Mouse (Mus musculus) midbrain, embryonic 13.5 days (tissue): ENCODE data around the gene Tepp. TPM values are rescaled to one million over a fixed set of nuclear protein-coding genes. Genes with fewer than 3 reads are reported as not detected.

Experiments
- ATAC-seq: fragments of 200-750 bp; cut with Nextera tagmentation; 2 replicates; pipeline ENCODE4 v1.8.0; 2017; ENCODE audit warnings: mild to moderate bottlenecking, moderate TSS enrichment, moderate library complexity
- H3K27ac ChIP-seq: fragments of 300-500 bp; sonication (generic); 2 replicates; pipeline ENCODE4 v1.5.1; 2015; ENCODE audit warnings: inconsistent platforms, mild to moderate bottlenecking, moderate library complexity
- H3K27me3 ChIP-seq: fragments of 300-500 bp; sonication (generic); 2 replicates; pipeline ENCODE4 v1.6.1; 2015; ENCODE audit warnings: mild to moderate bottlenecking, inconsistent platforms
- H3K36me3 ChIP-seq: fragments of 300-500 bp; sonication (generic); 2 replicates; pipeline ENCODE4 v1.6.1; 2015; ENCODE audit warnings: mild to moderate bottlenecking, inconsistent platforms
- H3K4me1 ChIP-seq: fragments of 300-500 bp; sonication (generic); replicated peaks from 2 replicates; pipeline ENCODE4 v1.6.1; 2015; ENCODE audit warnings: inconsistent platforms
- H3K4me2 ChIP-seq: fragments of 300-500 bp; sonication (generic); replicated peaks from 2 replicates; pipeline ENCODE4 v1.6.1; 2015; ENCODE audit warnings: moderate library complexity, mild to moderate bottlenecking, inconsistent platforms
- H3K4me3 ChIP-seq: fragments of 300-500 bp; sonication (generic); replicated peaks from 2 replicates; pipeline ENCODE4 v1.5.1; 2015; ENCODE audit warnings: mild to moderate bottlenecking, inconsistent platforms
- H3K9ac ChIP-seq: fragments of 300-500 bp; sonication (generic); replicated peaks from 2 replicates; pipeline ENCODE4 v1.6.1; 2015; ENCODE audit warnings: mild to moderate bottlenecking, inconsistent platforms
- H3K9me3 ChIP-seq: fragments of 300-500 bp; sonication (generic); 2 replicates; pipeline ENCODE4 v1.6.1; 2016; ENCODE audit warnings: mild to moderate bottlenecking, inconsistent platforms
- WGBS: fragments of 180-500 bp; shearing (Covaris S2); methylation state at CpG from one replicate; pipeline ENCODE4 v1.1.7; 2015; 5-methylcytosine and 5-hydroxymethylcytosine counted together
- polyA plus RNA-seq: library from polyadenylated mRNA; unstranded; fragments of >200 nt; fragmentation: Nextera tagmentation; extraction: Ambion mirVana; gene quantifications from 2 replicates; pipeline ENCODE4 v1.2.1, GENCODE M21; 2015

Tepp gene
- polyA plus RNA-seq, 1 experiment from 2014 or later: 0.70 TPM

DNA sequence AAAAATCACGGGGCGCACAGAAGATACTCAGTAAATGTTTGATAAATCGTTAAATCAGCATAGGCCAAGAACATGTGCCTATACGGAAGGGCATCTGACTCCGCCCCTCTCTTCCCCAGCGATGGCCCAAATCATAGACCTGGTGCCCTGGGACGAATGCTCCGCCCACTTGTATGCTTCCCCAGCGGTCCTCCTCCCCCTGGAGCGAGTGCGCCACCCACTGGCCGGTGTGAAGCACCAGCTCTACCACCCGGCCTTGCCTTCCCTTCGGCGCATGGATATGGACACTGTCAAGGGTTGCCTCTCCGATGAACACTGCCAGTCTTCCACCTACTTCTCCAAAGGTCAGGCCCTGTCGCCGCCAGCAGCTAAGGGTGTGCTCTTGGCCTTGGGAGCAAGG is 2.5 kb downstream of the Tepp start:
- Histone ChIP-seq H3K4me2 (no peak overlapping the region), H3K36me3 (no peaks in the 10 kb centered on the region), H3K4me1 (peaks cover 19% of the 10 kb centered on the region), H3K9me3 (no peaks in the 10 kb centered on the region), H3K4me3 (no peak overlapping the region), H3K27ac (no peak overlapping the region), H3K27me3 (no peaks in the 10 kb centered on the region), H3K9ac (no peak overlapping the region)
- WGBS: 71% methylated on average over 18 of the region's 18 CpGs
- no peak for ATAC-seq

DNA sequence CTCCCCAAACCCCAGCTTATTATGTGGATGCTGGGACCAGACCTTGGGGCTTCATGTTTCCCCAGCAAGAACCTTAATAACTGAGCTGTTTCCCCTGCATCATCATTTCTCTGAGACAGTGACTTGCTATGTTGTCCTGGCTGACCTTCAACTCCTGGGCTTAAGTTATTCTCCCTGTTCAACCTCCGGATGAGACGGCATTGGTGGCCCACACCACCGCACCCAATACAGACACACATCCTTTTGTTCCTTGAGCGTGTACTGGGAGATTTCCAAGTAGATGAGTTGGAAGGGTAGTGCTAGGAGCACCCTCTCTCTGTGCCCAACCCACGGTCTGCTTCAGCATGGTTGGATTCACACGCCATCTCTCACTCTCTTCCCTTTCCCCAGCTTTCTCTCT is 3.5 kb downstream of the Tepp start:
- WGBS: 87% methylated on average over 6 of the region's 6 CpGs
- Histone ChIP-seq H3K4me3 (no peak overlapping the region), H3K9me3 (no peaks in the 10 kb centered on the region), H3K4me2 (no peak overlapping the region), H3K36me3 (no peaks in the 10 kb centered on the region), H3K27ac (no peak overlapping the region), H3K4me1 (peaks cover 19% of the 10 kb centered on the region), H3K27me3 (peaks cover under 1% of the 10 kb centered on the region; the same call in 1 of the 2 replicates), H3K9ac (no peak overlapping the region)
- no peak for ATAC-seq

GRCm38 (mm10) chr8:95314707-95315106 is 4.3 kb downstream of the Tepp start:
- no peaks in the 10 kb centered on the region for H3K36me3 ChIP-seq
- H3K4me3 ChIP-seq: no peak overlapping the region
- peaks cover 7% of the 10 kb centered on the region for H3K27me3 ChIP-seq
- no peaks in the 10 kb centered on the region for H3K9me3 ChIP-seq
- peaks cover 16% of the 10 kb centered on the region for H3K4me1 ChIP-seq
- H3K9ac ChIP-seq: no peak overlapping the region
- H3K27ac ChIP-seq: no peak overlapping the region
- ATAC-seq: no peak
- WGBS: 81% methylated on average over 2 of the region's 2 CpGs
- H3K4me2 ChIP-seq: no peak overlapping the region

DNA sequence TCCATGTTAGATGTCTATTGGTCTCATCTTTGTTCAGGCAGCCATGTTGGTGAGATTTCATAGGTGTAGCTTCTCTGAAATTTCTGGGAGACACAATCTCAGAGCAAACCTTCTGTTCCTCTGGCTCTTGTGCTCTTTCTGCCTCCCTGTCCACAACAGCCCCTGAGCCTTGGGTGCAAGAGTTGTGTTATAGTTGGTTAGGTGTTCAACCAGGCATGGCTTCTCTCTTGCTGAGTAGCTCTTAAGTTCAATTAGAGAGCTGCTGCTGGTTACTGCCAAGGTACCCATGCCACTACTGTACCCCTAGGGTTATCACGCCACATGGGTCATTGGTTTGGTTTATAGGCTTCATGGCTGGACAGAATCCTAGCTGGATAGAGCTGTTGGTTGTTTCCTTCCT is 5.0 kb downstream of the Tepp start:
- WGBS: 88% methylated on average over 1 of the region's 1 CpGs
- ATAC-seq: no peak
- H3K4me3 ChIP-seq: no peak overlapping the region

GRCm38 (mm10) chr8:95320224-95321139 is 10.1 kb downstream of the Tepp start:
- Histone ChIP-seq H3K4me2 (peak overlapping the region; percentile 74), H3K4me1 (peaks cover 22% of the 10 kb centered on the region), H3K27ac (no peak overlapping the region), H3K4me3 (peak overlapping the region; percentile 38), H3K36me3 (peaks cover 21% of the 10 kb centered on the region), H3K9me3 (no peaks in the 10 kb centered on the region), H3K9ac (peak overlapping the region; percentile 59), H3K27me3 (peaks cover 14% of the 10 kb centered on the region)
- ATAC-seq: peak; percentile 70
- WGBS: 2% methylated on average over 41 of the region's 41 CpGs

More for the DNA sequence above, 5.0 kb downstream of the Tepp start:
- Histone ChIP-seq H3K4me2 (no peak overlapping the region), H3K27me3 (peaks cover 11% of the 10 kb centered on the region), H3K36me3 (no peaks in the 10 kb centered on the region), H3K9ac (no peak overlapping the region), H3K4me1 (peaks cover 17% of the 10 kb centered on the region), H3K9me3 (no peaks in the 10 kb centered on the region), H3K27ac (no peak overlapping the region)

DNA sequence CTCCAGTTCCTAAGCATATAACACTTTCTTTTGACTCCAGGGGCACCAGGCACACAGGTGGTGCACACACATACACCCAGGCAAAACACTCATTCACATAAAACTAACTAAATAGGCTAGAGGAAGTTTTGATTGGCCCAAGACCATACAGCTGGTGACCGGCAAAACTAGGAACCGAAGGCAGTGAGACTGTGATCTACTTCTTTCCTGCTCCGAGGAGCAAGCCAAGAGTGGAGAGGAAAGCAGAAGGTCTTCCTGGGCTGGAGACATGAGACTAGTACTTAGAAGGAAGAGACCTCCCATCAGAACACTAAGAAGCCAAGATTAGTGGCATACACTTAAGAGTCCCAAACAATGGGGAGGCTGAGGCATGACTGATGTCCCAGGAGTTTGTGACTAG is 12.8 kb downstream of the Tepp start:
- WGBS: 90% methylated on average over 3 of the region's 3 CpGs
- ATAC-seq: no peak
- peaks cover 48% of the 10 kb centered on the region for H3K36me3 ChIP-seq

GRCm38 (mm10) chr8:95324646-95325045 is 14.3 kb downstream of the Tepp start:
- H3K36me3 ChIP-seq: peaks cover 62% of the 10 kb centered on the region
- H3K27ac ChIP-seq: no peak overlapping the region
- H3K27me3 ChIP-seq: peaks cover 7% of the 10 kb centered on the region
- no peak overlapping the region for H3K9ac ChIP-seq
- no peak overlapping the region for H3K4me3 ChIP-seq
- ATAC-seq: no peak
- H3K4me1 ChIP-seq: peaks cover 44% of the 10 kb centered on the region
- no peak overlapping the region for H3K4me2 ChIP-seq
- H3K9me3 ChIP-seq: no peaks in the 10 kb centered on the region
- WGBS: 39% methylated on average over 5 of the region's 5 CpGs

More for the DNA sequence above, 12.8 kb downstream of the Tepp start:
- Histone ChIP-seq H3K4me1 (peaks cover 38% of the 10 kb centered on the region), H3K9me3 (no peaks in the 10 kb centered on the region), H3K4me2 (no peak overlapping the region), H3K27ac (no peak overlapping the region), H3K27me3 (peaks cover 14% of the 10 kb centered on the region), H3K9ac (no peak overlapping the region), H3K4me3 (no peak overlapping the region)

DNA sequence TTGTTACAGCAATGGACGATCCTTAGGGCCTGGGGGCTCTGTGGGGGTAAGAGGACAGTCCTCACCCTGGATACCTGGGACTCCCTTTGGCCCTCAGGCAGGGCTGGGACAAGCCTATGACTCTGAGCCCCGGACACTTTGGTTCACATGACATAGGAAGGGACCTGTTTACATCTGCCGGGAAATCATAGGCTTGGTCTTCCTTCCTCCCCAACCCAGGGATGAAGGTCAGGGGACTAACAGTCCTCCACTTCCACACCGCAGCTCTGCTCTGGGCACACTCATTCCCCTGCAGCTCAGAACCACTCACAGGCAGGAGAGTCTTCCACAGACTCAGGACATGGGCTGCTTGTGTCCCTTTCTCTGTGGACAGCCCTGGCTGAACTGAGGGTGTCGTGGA is 16.5 kb downstream of the Tepp start:
- WGBS: 94% methylated on average over 5 of the region's 5 CpGs
- Histone ChIP-seq H3K4me1 (peaks cover 43% of the 10 kb centered on the region), H3K9ac (no peak overlapping the region)

GRCm38 (mm10) chr8:95327866-95328465 is 17.6 kb downstream of the Tepp start:
- Histone ChIP-seq H3K27me3 (no peaks in the 10 kb centered on the region), H3K9ac (no peak overlapping the region), H3K36me3 (peaks cover 62% of the 10 kb centered on the region), H3K4me2 (no peak overlapping the region), H3K4me3 (no peak overlapping the region), H3K27ac (no peak overlapping the region), H3K4me1 (peaks cover 47% of the 10 kb centered on the region), H3K9me3 (no peaks in the 10 kb centered on the region)
- WGBS: 86% methylated on average over 46 of the region's 46 CpGs
- ATAC-seq: no peak

More for the DNA sequence above, 16.5 kb downstream of the Tepp start:
- H3K4me2 ChIP-seq: no peak overlapping the region
- no peak overlapping the region for H3K27ac ChIP-seq
- no peaks in the 10 kb centered on the region for H3K27me3 ChIP-seq
- no peak for ATAC-seq
- H3K9me3 ChIP-seq: no peaks in the 10 kb centered on the region
- no peak overlapping the region for H3K4me3 ChIP-seq
- H3K36me3 ChIP-seq: peaks cover 62% of the 10 kb centered on the region

DNA sequence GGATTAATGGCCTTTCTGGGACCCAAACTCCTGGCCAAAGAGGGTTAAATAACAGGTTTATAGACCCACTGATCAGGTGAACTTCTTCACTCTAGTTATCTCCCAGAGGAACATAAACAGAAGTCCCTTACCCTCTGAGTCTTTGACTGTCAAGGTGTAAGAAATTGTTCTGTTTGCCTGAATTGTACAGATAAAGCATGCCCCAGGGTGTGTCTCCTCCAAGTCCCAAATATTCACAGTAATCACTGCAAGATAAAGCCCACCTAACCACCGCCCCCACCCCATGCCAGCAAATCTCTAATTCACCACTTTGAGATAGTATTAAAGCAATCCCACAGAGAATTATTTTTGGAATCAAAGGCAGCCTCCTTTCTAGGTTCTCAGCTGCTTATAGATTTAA is 20.0 kb downstream of the Tepp start:
- H3K4me2 ChIP-seq: peak overlapping the region; percentile 85
- H3K27ac ChIP-seq: peak overlapping the region; percentile 92; the same call in 1 of the 2 replicates
- peaks cover 39% of the 10 kb centered on the region for H3K4me1 ChIP-seq
- H3K9me3 ChIP-seq: no peaks in the 10 kb centered on the region
- peak overlapping the region; percentile 98 for H3K9ac ChIP-seq
- no peaks in the 10 kb centered on the region for H3K27me3 ChIP-seq
- H3K4me3 ChIP-seq: peak overlapping the region; percentile 85
- H3K36me3 ChIP-seq: peaks cover 52% of the 10 kb centered on the region
- whole genome bisulfite sequencing: 77% methylated on average over 1 of the region's 1 CpGs
- ATAC-seq: no peak

- Histone ChIP-seq H3K9me3 (no peaks in the 10 kb centered on the region), H3K27me3 (no peaks in the 10 kb centered on the region), H3K4me3 (peak overlapping the region; percentile 85), H3K36me3 (peaks cover 43% of the 10 kb centered on the region), H3K27ac (peak overlapping the region; percentile 92), H3K4me2 (peak overlapping the region; percentile 85), H3K9ac (peak overlapping the region; percentile 98), H3K4me1 (peaks cover 38% of the 10 kb centered on the region)
- under 1% methylated on average over 38 of the region's 38 CpGs for WGBS
- ATAC-seq: peak; percentile 58
Observed at GRCm38 (mm10) chr8:95331156-95331719, 20.9 kb downstream of the Tepp start.
